Mouse (Mus musculus): ENCODE data around the gene Rbl2. TPM values are rescaled to one million over a fixed set of nuclear protein-coding genes. Genes with fewer than 3 reads are reported as not detected.
A peak's percentile ranks its signal among the peaks of the same experiment; 100 is the strongest.

Gene Rbl2
- total RNA-seq, 2 experiments from 2014 or later: 39.1 to 43.1 TPM

DNA sequence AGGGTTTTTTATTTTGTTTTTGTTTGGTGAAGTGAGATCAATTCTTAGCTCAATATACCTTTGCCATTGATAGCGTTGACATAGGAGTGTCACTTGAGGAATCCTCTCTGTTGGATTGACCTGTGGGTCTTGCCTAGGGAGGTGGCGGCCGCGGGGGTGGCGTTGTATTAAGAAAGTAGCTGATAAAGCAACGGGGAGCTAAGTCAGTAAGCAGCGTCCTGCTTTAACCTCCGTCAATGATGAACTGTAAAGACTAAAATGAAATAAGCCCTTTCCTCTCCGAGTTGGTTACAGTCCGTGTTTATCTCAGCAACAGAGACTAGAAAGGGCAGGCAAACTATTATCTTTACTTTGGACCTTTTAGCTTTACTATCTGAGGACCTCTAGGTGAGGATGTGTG is 450 bp upstream of the Rbl2 start:
- no peak for TF ChIP-seq CTCF (IDR thresholded peaks at IDR 0.05)
- H3K4me3 ChIP-seq: peak overlapping the region; percentile 98
- peak overlapping the region; percentile 87 for H3K27ac ChIP-seq
- no peak for DNase-seq (ENCODE audit: extremely low spot score in 1 of 2, low spot score in 2 of 2)
- intact Hi-C loops (cut with DNase I): no loop called here

DNA sequence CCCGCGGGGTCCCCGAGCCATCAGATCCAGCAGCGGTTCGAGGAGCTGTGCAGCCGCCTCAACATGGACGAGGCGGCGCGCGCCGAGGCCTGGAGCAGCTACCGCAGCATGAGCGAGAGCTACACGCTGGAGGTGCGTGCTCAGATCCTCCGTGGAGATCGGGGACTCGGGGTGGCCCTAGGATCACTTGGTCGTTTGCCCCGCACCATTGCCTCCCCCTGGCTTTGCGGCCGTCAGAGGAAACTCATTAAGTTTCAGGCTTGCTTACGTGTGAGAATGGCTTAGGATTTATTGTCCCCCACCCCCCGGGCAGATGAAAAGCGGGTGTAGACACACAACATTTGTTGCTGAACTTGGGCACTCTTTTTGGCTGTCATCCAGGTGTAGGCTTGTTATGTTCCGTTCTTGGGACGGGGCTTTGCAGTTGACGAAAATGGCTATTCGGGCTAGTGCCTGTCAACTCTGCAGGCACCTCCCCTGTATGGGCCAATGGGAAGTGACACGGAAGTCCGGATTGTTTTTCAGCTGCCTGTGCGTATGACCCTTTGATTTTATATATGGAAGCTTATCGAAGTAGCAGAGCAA is 510 bp downstream of the Rbl2 start:
- peak; percentile 45 to 65 for DNase-seq (ENCODE audit: extremely low spot score in 1 of 2, low spot score in 2 of 2)
- Histone ChIP-seq H3K4me3 (peak overlapping the region; percentile 98), H3K27ac (peak overlapping the region; percentile 85)
- intact Hi-C loops (cut with DNase I): no loop called here
- TF ChIP-seq CTCF (IDR thresholded peaks at IDR 0.05): no peak

DNA sequence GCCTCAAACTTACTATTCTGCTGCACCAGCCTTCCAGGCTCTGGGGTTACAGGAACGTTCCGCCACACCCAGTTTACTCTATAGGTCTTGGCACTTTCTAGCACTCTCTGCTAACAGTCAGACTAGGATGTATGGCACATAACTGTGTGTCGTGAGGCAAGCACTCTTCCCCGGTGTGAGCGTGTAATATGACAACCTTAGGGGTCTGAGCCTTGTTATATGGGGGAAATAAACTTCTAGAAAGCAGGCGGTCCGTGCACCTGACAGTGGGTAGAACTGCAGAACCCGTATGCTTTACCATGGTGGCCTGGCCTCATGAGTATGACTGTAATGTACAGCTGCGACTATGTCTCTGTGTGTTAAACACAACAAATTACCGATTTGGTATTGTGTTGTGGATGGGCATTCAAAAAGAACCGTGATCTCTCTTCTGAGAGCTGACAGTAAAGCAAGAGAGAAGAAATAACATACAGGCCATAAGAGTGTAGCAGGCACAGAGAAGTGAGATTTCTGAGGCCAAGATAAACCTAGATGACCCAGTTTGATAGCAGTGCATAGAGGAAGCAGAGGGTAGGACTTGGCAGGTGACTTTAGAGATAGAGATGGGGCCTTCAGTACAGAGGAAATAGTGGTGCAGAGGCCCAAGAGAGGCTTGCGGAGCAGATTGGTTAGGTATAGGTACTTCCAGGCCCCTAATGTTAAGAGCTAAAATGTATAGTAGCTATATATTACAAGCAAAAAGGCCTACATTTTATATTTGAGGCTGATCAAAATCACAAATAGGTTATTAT is 7.4 kb downstream of the Rbl2 start:
- H3K4me3 ChIP-seq: no peak overlapping the region
- intact Hi-C loops (cut with DNase I): no loop called here
- TF ChIP-seq CTCF (IDR thresholded peaks at IDR 0.05): no peak
- no peak overlapping the region for H3K27ac ChIP-seq
- no peak for DNase-seq (ENCODE audit: extremely low spot score in 1 of 2, low spot score in 2 of 2)

DNA sequence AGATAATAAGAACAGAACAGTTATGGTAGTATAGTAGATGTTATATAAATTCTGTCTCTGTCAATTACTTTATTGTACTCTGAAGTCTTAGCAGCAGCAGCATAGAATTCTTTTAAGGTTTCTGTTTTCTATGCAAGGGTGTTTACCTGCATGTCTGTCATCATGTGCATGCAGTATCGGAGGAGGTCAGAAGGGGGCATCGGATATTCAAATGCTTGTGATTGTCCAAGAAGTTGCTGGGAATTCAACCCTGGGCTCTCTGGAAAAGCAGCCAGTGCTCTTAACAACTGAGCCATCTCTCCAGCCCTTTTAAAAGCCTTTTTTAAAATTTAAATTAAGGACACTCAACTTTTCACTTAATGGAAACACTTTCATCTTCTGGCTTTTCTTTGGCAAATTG is 9.8 kb downstream of the Rbl2 start:
- H3K27ac ChIP-seq: no peak overlapping the region
- no peak; the same call in 1 of the 2 replicates for TF ChIP-seq CTCF (IDR thresholded peaks at IDR 0.05)
- DNase-seq (ENCODE audit: extremely low spot score in 1 of 2, low spot score in 2 of 2): no peak
- intact Hi-C loops (cut with DNase I): loop anchor here (5.0 kb wide), 1 partner anchor 37 kb away; no protein-coding TSS in a partner anchor
- no peak overlapping the region for H3K4me3 ChIP-seq

DNA sequence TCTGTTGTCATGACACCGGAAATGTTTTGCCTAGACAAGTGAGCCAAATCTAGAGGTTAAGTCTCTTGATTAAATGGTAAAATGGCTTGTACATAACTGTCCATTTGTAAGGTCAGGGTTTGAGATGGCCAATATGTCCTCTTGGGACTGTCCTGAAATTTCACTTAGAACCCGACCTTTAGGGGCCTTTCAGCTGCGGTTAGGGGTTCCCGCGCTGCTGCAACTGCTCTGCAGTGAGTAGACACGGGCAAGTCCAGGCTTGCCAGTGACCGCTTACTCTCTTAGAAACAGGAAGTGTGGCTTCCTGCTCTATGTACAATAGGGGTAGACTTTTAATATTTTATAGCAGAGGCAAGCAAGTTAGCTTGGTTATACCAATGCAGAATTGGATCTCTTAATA is 12.1 kb downstream of the Rbl2 start:
- intact Hi-C loops (cut with DNase I): loop anchor here (5.0 kb wide), 1 partner anchor 40 kb away; no protein-coding TSS in a partner anchor

DNA sequence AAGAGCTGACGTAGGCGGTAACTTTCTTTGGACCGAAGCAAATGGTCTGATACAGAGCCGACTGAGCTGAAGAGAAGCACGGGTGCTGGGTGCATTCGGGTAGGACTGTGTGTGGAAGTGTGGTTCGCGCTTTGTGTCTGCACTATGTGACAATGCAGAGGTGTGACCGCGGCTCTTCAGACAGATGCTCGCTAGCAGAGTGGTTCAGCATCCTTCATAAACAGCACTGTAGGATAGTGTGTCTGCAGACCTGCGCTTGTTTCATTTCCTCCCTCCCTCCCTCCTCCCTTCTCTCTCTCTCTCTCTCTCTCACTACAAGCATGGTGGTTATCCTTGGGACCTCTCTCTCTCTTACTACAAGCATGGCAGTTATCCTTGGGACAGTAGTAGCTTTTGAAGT is 12.6 kb downstream of the Rbl2 start:
- DNase-seq (ENCODE audit: extremely low spot score in 1 of 2, low spot score in 2 of 2): no peak
- H3K27ac ChIP-seq: no peak overlapping the region
- intact Hi-C loops (cut with DNase I): loop anchor here (5.0 kb wide), 1 partner anchor 40 kb away; no protein-coding TSS in a partner anchor
- H3K4me3 ChIP-seq: no peak overlapping the region
- TF ChIP-seq CTCF (IDR thresholded peaks at IDR 0.05): no peak

More for the DNA sequence above, 12.1 kb downstream of the Rbl2 start:
- Histone ChIP-seq H3K4me3 (no peak overlapping the region), H3K27ac (no peak overlapping the region)
- no peak for TF ChIP-seq CTCF (IDR thresholded peaks at IDR 0.05)
- no peak for DNase-seq (ENCODE audit: extremely low spot score in 1 of 2, low spot score in 2 of 2)

DNA sequence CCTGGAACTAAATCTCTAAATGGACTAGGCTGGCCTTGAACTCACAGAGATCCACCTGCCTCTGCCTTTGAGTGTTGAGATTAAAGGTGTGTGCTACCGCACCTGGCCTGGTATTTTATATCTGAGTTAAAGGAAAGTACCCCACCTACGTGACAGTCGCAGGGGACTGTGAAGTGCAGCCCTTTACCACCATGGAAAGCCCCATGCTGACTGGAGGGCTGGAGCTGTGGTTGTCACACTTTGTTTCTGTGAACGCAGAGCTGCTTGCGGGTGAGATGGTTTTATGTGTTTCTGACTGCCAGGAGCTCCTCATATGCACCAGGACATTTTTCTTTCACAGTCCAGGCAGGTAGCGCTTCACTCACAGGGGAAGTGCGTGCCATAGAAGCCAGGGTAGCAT is 18.6 kb downstream of the Rbl2 start:
- Histone ChIP-seq H3K4me3 (no peak overlapping the region), H3K27ac (no peak overlapping the region)
- DNase-seq (ENCODE audit: extremely low spot score in 1 of 2, low spot score in 2 of 2): no peak
- intact Hi-C loops (cut with DNase I): no loop called here
- TF ChIP-seq CTCF (IDR thresholded peaks at IDR 0.05): no peak

DNA sequence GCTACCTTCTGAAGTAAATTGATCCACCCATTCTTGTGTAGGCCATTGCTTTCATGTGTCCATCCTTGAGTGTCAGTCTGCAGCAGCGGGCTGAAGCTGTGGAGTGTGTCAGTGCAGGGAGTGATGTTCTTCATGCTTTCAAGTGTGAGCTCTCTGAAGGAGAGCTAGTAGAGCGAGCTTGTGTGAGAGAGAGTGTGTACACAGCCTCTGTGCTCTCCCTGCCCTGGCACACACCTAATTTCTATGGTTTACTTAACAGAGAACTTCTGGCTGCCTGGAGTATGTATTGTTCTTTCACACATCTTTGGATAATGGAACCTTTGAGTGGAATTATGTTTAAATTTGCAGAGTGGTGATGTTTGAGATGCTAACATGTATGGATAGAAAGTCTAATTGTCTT is 19.7 kb downstream of the Rbl2 start:
- intact Hi-C loops (cut with DNase I): no loop called here
- Histone ChIP-seq H3K27ac (no peak overlapping the region), H3K4me3 (no peak overlapping the region)
- no peak for TF ChIP-seq CTCF (IDR thresholded peaks at IDR 0.05)
- no peak for DNase-seq (ENCODE audit: extremely low spot score in 1 of 2, low spot score in 2 of 2)

DNA sequence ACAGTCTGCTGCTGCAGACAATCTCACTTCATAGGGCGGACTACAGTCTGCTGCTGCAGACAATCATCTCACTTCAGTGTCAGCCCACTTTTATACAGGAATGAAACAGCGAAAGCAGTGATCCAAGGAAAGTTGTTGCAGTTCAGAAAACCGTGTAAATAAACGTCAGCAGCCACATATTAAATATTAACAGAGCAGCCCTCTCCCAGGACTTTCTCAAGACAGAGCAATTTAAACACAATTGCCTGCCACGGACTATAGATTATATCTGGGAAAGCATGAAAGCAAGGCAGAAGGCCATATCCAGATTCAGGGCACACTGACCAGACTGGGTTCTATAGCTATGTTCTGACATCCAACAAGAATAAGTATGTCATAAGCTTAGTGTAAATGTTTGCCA is 24.3 kb downstream of the Rbl2 start:
- TF ChIP-seq CTCF (IDR thresholded peaks at IDR 0.05): no peak
- DNase-seq (ENCODE audit: extremely low spot score in 1 of 2, low spot score in 2 of 2): no peak
- Histone ChIP-seq H3K4me3 (no peak overlapping the region), H3K27ac (no peak overlapping the region)
- intact Hi-C loops (cut with DNase I): no loop called here

DNA sequence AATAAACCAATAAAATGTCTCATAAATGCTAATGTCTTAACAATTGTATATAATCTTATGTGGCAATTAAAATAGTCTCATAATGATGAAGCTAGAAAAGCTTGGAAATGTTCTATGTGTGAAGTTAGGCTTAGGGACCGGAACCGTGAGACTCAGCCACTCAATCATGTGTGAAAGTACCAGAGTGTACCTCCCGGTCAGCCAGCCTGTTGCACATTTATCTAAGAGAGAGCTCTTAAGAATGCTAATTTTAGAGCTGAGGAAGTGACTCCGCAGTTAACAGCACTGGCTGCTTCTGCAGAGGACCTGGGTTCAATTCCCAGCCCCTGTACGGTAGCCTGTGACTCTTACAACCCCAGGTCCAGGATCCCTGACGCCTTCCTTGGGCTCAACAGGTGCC is 28.2 kb downstream of the Rbl2 start:
- TF ChIP-seq CTCF (IDR thresholded peaks at IDR 0.05): no peak
- DNase-seq (ENCODE audit: extremely low spot score in 1 of 2, low spot score in 2 of 2): no peak
- Histone ChIP-seq H3K4me3 (no peak overlapping the region), H3K27ac (no peak overlapping the region)
- intact Hi-C loops (cut with DNase I): no loop called here

DNA sequence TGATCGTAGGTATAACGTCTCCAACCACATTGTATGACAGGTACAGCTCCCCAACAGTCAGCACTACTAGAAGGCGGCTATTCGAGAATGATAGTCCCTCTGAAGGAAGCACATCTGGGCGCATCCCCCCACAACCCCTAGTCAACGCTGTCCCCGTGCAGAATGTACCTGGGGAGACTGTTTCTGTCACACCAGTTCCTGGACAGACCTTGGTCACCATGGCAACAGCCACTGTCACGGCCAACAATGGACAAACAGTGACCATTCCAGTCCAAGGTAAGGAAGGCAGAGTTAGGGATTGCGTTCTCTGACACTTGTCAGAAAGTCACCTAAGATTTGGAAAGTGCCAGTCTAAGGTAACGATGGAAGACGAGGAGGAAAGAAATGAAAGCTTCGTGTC is 36.4 kb downstream of the Rbl2 start:
- intact Hi-C loops (cut with DNase I): no loop called here
- H3K27ac ChIP-seq: no peak overlapping the region
- DNase-seq (ENCODE audit: extremely low spot score in 1 of 2, low spot score in 2 of 2): no peak
- H3K4me3 ChIP-seq: no peak overlapping the region
- TF ChIP-seq CTCF (IDR thresholded peaks at IDR 0.05): no peak

DNA sequence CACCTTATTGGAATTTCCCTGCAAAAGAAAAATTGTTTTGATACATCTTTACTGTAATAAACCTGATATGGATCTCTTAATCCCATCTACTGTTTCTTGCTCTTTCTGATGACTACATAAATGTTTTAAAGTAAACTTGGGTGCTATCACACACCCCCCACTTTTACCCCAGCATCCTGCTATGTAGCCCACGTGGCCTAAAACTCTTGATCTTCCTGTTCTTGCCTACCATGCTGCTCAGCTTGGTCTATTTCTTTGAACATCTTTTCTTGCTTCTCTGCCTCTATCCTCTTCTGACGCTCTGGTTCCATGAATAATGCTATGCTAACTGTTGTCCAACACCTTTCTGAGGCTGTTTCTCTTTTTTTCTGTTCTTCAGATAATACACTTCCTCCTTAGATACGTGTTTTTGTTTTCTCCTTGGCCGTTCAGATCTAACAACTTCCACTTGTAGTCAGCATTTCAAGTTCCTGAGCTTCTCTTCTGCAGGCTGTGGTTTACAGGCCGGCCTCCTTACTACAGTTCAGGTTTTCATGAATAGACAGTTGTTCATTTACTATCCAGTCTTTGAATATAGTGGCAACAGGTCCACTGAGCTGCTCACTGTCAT is 42.1 kb downstream of the Rbl2 start:
- Histone ChIP-seq H3K4me3 (no peak overlapping the region), H3K27ac (no peak overlapping the region)
- intact Hi-C loops (cut with DNase I): no loop called here
- DNase-seq (ENCODE audit: extremely low spot score in 1 of 2, low spot score in 2 of 2): no peak
- TF ChIP-seq CTCF (IDR thresholded peaks at IDR 0.05): no peak
